Mouse (Mus musculus) mouse embryonic stem cell (cell line): ENCODE measurements around the gene Rps19.
"Not testable (repeated sequence)": the region's sequence is repeated elsewhere in the genome, so short reads cannot be mapped to it uniquely, and the experiment has no call there.

Source experiments
- in situ Hi-C, 2 experiments: fragments of 300-500 bp; cut with MboI; formaldehyde crosslinking; loops; 1 replicate in 1 of 2; 3 replicates in 1 of 2; pipeline ENCODE4 v1.14.3; 2019 to 2020; ENCODE audit warnings: low sequenced_read_pairs in 2 of 2, low pct_unique_long_range_greater_than_20kb in 1 of 2, mixed read lengths in 1 of 2; ENCODE audit not compliant: unreplicated experiment in 1 of 2

The Rps19 gene

DNA sequence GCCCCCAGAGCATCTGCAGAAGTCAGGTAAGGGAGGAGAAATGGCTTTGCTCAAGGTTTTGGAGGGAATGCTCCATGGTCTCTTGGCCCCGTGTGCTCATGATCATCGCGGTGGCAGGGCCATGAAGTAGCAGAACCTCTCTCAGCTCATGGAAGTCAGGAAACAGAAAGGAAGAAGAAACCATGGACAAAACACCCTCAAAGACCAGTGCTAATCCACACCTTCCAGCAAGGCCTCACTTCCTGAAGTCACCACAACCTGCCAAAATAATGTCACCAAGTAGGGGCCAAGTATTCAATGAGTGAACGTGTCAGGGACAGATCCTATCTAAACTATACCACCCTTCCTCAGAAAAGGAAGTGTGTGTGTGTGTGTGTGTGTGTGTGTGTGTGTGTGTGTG, 21.3 kb upstream of the Rps19 start:
- in situ Hi-C loops, result no loop called here

GRCm38 (mm10) chr7:24864156-24864555, 20.0 kb upstream of the Rps19 start:
- in situ Hi-C loops, result no loop called here

GRCm38 (mm10) chr7:24869080-24869479, 15.1 kb upstream of the Rps19 start:
- in situ Hi-C loops, result no loop called here

DNA sequence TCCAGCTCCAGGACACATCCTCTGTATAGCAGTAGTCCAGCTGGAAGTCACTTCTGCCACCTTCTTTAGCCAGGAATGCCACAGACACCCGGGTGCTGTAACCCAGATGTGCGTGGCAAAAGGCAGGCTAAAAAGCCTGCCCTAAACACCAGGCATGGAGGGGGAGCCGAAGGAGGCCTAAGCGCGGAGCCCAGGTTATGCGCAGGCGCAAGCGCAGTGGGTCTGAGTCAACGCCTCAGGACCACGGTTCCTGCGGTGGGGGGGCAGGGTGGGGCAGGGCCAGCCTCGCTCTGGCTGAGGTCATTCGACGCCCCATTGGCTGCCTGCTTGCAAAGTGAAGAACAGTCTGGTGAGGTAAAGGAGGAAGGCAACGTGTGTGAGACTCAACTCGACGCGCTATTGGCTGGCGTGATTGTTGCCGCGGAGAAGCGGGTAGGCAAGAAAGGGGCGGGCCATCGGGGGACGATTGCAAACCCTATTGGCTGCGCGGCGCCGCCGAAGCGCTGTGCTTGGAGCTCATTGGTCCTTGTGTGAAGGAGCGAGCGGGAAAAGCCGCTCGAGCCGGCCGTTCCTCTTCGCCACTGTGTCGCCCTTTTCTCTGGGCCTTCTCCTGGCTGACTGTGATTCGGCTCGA, 14.5 kb upstream of the Rps19 start, which contains the start of the genes Lypd4 and Dmrtc2:
Lypd4 (minus strand) TSS at position 410 of the 634 bp plus-strand sequence.
Dmrtc2 (plus strand) TSS at position 526 of the 634 bp plus-strand sequence.
- in situ Hi-C loops, result no loop called here

GRCm38 (mm10) chr7:24877588-24877987, 6.6 kb upstream of the Rps19 start:
- in situ Hi-C loops, result no loop called here

GRCm38 (mm10) chr7:24879620-24880019, 4.6 kb upstream of the Rps19 start:
- in situ Hi-C loops, result no loop called here

GRCm38 (mm10) chr7:24882416-24883199, 1.6 kb upstream of the Rps19 start:
- in situ Hi-C loops, result no loop called here

- in situ Hi-C loops, result no loop called here
These were observed 621 bp downstream of the Rps19 start for GRCm38 (mm10) chr7:24884693-24885291.

DNA sequence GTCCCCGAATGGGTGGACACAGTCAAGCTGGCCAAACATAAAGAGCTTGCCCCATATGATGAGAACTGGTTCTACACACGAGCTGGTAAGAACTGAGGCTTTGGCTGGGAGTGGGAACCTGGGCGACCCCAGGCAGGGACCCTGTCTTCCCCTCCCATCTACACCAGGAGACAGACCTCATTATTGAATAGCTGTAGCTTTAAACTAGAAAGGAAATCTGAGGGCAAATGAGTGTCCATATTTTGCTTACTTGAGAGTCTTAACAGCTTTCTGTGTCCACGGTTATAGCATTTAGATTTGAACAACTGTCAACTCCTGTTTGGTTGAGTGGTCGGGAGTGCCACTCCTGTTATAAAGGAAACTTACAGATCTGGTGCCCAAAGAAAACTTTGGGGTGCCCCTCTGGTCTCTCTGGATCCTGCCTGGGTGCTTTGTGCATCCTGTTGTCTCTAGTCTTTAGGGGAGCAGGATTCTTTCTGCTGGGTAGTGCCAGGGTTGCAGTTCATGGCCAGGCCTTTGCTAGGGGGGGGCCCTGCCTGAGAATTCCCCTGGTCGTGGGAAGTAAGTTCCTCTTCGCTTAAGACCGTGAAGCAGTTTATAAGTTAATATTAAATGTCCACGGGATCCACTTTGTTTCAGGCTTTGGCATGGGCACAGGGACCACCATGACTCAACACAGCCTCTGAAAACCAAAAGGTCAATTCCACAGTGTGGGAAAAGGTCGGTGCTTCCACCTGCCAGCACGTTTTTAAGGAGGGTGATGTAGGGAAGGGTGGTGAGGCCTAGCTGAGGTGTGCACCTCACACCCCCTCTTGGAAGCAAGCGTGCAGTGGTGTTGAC, 1.5 kb downstream of the Rps19 start:
- in situ Hi-C loops, result no loop called here

- in situ Hi-C loops, result no loop called here
These were observed 2.1 kb downstream of the Rps19 start for GRCm38 (mm10) chr7:24886308-24886633.

DNA sequence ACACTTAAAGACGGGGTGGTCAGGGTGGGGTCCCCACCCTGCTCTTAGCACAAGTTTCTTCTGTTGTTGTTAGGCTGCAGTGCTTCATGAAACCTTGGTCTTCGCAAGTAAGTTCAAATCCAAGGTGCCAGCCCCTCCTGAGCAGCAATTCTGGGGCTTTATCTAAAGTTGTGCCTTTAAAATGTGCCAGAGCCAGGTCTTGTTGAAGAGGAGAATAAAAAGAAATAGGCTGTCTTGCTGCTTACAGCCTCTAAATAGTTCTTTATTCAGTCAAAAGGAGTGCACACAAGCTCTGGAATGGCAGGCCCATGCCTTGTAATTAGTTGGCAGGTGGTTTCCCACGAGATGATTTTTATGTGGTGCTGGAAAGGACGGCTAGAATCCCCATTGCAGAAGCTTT, 2.9 kb downstream of the Rps19 start:
- in situ Hi-C loops, result no loop called here

DNA sequence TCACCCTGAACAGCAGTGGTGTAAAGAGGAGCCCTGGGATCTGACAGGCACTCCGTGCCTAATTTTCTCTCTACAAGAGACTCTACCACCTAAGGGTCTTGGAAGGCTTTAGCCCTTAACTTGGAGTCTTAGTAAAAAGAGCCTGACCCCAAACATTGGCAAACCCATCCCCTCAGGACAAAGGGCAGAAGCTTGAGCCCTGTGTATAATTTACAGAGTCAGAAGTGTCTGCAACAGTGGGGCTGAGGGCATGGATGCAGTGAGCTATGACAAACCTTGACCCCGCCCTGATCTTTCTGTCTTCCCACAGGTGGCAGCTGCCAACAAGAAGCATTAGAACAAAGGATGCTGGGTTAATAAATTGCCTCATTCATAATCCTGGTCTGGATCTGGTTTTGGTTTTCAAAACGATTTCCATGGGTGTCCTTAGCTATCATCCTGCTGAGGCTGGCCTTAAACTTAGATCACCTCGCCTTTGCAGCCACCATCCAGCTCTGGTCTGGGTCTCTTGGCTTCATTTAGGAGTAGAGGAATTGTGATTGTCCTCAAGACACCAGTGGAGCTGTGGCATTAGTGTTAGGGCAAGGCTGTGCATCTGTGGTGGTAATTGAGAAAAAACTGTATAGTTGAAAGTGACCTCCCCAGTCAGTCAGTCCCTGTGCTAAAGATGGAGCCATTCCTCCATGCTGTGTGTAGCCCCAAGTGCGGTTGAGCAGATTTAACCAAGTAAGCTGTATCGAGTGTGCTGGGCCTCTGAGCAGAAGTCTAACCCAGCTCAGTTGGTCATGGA, 5.5 kb downstream of the Rps19 start:
- in situ Hi-C loops, result no loop called here

GRCm38 (mm10) chr7:24890281-24891216, 6.4 kb downstream of the Rps19 start:
- in situ Hi-C loops, result no loop called here

GRCm38 (mm10) chr7:24891241-24892124, 7.3 kb downstream of the Rps19 start:
- in situ Hi-C loops, result no loop called here

GRCm38 (mm10) chr7:24892125-24892583, 8.0 kb downstream of the Rps19 start:
- in situ Hi-C loops, result no loop called here

DNA sequence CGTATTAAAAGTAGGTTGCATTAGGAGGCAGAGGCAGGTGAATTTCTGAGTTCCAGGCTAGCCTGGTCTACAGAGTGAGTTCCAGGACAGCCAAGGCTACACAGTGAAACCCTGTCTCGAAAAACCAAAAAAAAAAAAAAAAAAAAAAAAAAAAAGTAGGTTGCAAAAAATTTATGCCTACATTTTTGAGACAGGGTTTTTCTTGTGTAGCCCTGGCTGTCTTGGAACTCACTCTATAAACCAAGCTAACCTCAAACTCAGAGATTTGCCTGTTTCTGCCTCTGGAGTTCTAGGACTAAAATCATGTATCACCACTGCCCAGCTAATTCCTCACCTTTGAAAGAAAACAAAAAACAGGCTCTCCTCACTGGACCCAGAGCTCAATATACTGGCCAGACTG, 11.6 kb downstream of the Rps19 start:
- in situ Hi-C loops, result not testable (repeated sequence)
